Mouse (Mus musculus) limb, embryonic 13.5 days (tissue): Measurements from ENCODE around the gene Rhoa. TPM values are rescaled to one million over a fixed set of nuclear protein-coding genes. Genes with fewer than 3 reads are reported as not detected.

Source experiments
- polyA plus RNA-seq: library from polyadenylated mRNA; unstranded; fragments of >200 nt; fragmentation: Nextera tagmentation; extraction: Ambion mirVana; gene quantifications from 2 replicates; pipeline ENCODE4 v1.2.1, GENCODE M21; 2015

Gene Rhoa
- polyA plus RNA-seq, 1 experiment from 2014 or later, result 428 TPM

Other genes starting within 250 kb of the Rhoa start
- 0.20 and 0.51 TPM in 2 replicates for gene Mst1, start 225.7 kb upstream of the Rhoa start, polyA plus RNA-seq
- gene Rnf123, start 222.8 kb upstream of the Rhoa start, polyA plus RNA-seq, result 31.2 and 35.2 TPM in 2 replicates
- 42.5 and 47.3 TPM in 2 replicates for gene Apeh, start 211.5 kb upstream of the Rhoa start, polyA plus RNA-seq
- 0.88 and 0.89 TPM in 2 replicates for gene Bsn, start 115.7 kb upstream of the Rhoa start, polyA plus RNA-seq
- gene Dag1, start 42.2 kb upstream of the Rhoa start, polyA plus RNA-seq, result 56.9 and 63.3 TPM in 2 replicates
- gene Nicn1, start 15.7 kb upstream of the Rhoa start, polyA plus RNA-seq, result 53.0 and 54.0 TPM in 2 replicates
- 13.5 and 13.7 TPM in 2 replicates for gene Amt, start 9.3 kb upstream of the Rhoa start, polyA plus RNA-seq
- 30.3 and 35.8 TPM in 2 replicates for gene Tcta, start within 50 bp of the Rhoa start, polyA plus RNA-seq
- gene Gpx1, start 32.8 kb downstream of the Rhoa start, polyA plus RNA-seq, result 633 and 719 TPM in 2 replicates
- 115 and 116 TPM in 2 replicates for gene Usp4, start 41.7 kb downstream of the Rhoa start, polyA plus RNA-seq
- gene 1700102P08Rik, start 86.7 kb downstream of the Rhoa start, polyA plus RNA-seq, result 0.52 and 0.99 TPM in 2 replicates
- 1.6 and 2.0 TPM in 2 replicates for gene Ccdc36, start 122.4 kb downstream of the Rhoa start, polyA plus RNA-seq
- not detected in 2 replicates for gene BC048562, start 130.4 kb downstream of the Rhoa start, polyA plus RNA-seq
- gene Ccdc71, start 154.4 kb downstream of the Rhoa start, polyA plus RNA-seq, result 57.7 and 59.7 TPM in 2 replicates
- 37.8 and 38.9 TPM in 2 replicates for gene Klhdc8b, start 155.5 kb downstream of the Rhoa start, polyA plus RNA-seq
- 47.1 and 62.6 TPM in 2 replicates for gene Lamb2, start 173.6 kb downstream of the Rhoa start, polyA plus RNA-seq
- gene Usp19, start 184.5 kb downstream of the Rhoa start, polyA plus RNA-seq, result 68.3 and 75.9 TPM in 2 replicates
- 108 and 111 TPM in 2 replicates for gene Qars, start 201.6 kb downstream of the Rhoa start, polyA plus RNA-seq
- gene Qrich1, start 210.7 kb downstream of the Rhoa start, polyA plus RNA-seq, result 134 and 137 TPM in 2 replicates